Mouse (Mus musculus): ENCODE results near the gene Aldh1l1. TPM values are rescaled to one million over a fixed set of nuclear protein-coding genes. Genes with fewer than 3 reads are reported as not detected.
A peak's percentile ranks its signal among the peaks of the same experiment; 100 is the strongest.

Gene Aldh1l1
- total RNA-seq, 2 experiments from 2014 or later = 44.5 to 57.4 TPM

DNA sequence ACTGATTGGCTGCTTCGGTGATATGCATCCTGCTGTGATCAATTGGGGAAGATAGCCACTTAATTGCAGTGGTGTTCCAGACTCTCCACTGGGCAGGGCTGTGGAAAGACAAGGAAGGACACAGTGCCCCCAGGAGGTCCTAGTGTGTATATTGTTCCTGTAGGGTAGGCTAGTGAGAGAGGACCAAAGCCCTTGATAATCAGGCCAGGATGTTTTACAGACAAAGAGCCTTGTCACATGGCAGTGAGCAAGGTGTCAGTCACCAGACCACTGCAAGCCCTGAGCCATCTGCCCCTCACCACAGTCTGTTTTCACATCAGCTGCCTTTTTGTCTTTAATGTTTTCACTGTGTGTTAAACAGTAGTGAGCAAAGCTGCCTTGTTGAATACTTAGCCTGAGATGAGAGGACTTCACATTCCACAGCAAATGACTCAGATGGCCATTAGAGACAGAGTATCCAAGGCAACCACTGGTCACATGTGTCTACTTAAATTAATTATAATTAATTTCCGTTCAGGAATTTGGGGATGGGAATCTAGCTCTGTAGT lies 75.1 kb downstream of the Aldh1l1 start:
- no peak for DNase-seq (ENCODE audit: extremely low spot score in 1 of 2, low spot score in 2 of 2)
- intact Hi-C loops (cut with DNase I) = loop anchor here (10.0 kb wide), 1 partner anchor 887 kb away; no protein-coding TSS in a partner anchor

DNA sequence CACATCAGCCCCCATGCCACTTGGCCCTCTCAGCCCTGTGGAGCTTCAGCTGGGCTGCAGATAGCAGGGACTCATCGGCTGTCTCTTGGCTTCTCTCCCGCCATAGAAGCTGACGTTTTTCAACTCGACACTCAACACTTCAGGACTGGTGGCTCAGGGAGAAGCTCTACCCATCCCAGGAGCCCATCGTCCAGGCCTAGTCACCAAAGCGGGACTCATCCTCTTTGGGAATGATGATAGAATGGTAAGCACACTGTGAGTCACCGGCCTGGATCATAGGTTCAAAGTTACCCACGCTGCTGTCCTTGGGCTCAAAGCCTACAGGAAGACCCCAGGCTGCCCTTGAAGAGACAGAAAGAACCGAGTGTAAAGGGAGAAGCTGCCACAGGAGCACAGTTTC lies 78.0 kb downstream of the Aldh1l1 start:
- no peak for DNase-seq (ENCODE audit: extremely low spot score in 1 of 2, low spot score in 2 of 2)
- intact Hi-C loops (cut with DNase I) = loop anchor here (10.0 kb wide), 1 partner anchor 889 kb away; no protein-coding TSS in a partner anchor

DNA sequence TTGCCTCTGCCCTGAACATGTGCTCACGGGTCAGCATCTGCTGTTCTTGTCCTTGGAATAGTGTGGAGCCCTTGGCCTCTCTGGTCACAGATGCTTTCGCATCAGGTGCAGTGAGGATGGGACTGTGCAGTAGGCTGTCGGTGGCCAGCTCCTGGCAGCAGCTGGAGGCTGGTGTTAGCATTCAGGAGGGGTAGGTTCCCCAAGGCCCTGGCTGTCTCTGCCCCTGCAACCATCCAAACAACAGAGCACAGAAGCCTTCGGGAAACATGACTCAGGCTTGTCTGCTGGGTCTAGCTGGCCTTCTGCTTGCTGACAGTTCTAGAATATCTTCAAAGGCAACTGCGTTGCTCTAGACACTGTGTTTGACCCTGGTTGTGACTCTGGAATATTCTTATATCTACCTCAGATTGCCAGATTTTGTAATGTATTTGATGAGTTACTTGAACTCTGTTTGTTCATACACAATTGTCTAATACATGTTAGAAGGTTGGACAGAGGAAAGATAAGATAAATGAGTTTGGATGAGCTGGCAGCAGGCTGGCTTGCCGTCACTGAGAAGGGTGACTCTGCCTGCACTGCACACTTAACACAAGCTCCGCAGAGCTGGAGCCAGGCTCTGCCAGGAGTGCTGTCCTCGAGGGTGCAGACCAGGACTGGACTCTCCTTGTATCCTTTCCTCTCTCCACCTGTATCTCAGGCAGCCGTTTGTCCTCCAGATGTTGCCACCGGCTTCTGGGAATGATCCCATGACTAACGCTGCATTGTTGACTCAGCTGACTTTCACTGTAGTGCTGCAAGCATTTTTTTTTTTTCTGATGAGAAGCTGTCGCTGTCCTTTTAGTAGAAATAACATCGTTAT lies 79.4 kb downstream of the Aldh1l1 start:
- DNase-seq (ENCODE audit: extremely low spot score in 1 of 2, low spot score in 2 of 2) = no peak
- intact Hi-C loops (cut with DNase I) = loop anchor here (10.0 kb wide), 1 partner anchor 891 kb away; no protein-coding TSS in a partner anchor

DNA sequence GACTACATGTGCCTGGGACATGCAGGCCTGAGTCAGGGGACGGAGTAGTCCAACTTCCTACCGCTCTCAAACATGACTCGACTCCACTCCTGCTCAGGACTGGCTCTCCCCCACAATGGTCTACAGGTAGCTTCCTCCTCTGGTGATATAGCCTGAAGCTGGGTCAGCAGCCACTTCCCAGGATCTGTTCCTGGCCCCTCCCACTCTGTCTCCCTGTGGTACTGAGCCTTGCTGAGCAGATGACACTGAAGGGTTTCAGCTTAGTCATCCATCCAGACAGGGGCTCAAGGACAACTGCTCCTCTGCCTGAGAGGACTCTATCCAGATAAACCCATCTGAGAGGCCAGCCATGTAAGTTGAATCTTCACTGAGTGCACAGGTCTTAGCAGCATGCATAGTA lies 81.3 kb downstream of the Aldh1l1 start:
- intact Hi-C loops (cut with DNase I) = loop anchor here (10.0 kb wide), 1 partner anchor 893 kb away; no protein-coding TSS in a partner anchor
- no peak for DNase-seq (ENCODE audit: extremely low spot score in 1 of 2, low spot score in 2 of 2)

DNA sequence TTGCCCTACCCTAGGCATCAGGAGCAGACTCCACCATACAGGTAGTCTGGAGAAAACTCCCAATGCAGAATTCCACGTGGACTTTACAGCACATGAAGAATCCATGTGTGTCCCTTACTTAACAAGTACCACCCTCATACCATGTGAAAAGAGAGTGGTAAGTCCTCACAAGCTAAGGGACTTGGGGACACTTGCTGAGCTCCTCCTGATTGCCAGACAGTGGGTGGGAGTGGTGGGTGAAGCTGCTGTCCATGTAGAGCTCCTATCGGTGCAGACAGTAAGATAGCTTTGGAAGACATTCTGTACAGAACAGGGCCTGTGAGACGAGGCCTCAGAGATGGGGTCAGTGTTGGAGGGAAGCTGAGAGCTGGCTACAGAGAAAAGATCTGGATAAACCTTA lies 81.7 kb downstream of the Aldh1l1 start:
- intact Hi-C loops (cut with DNase I) = loop anchor here (10.0 kb wide), 1 partner anchor 893 kb away; no protein-coding TSS in a partner anchor
- DNase-seq (ENCODE audit: extremely low spot score in 1 of 2, low spot score in 2 of 2) = no peak

DNA sequence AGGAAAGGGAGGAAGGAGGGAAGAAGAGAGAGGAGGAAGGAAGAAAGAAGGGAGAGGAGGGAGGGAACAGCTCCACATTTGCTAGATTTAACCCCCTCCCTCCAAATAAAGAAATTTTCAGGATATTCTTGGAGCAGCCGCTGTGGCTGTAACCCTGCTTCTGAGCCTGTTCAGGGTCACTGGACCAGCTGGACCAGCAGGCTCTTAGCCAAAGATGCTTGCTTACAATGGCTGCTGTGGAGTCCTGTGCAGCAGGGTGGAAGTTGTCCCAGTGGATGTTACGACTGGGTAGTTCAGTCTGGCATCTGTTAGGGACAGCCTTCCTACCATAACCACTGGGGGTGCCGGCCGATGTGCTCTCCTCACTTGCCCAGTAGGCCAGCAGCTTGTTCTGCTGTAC lies 82.5 kb downstream of the Aldh1l1 start:
- intact Hi-C loops (cut with DNase I) = loop anchor here (10.0 kb wide), 1 partner anchor 894 kb away; no protein-coding TSS in a partner anchor
- no peak for DNase-seq (ENCODE audit: extremely low spot score in 1 of 2, low spot score in 2 of 2)

DNA sequence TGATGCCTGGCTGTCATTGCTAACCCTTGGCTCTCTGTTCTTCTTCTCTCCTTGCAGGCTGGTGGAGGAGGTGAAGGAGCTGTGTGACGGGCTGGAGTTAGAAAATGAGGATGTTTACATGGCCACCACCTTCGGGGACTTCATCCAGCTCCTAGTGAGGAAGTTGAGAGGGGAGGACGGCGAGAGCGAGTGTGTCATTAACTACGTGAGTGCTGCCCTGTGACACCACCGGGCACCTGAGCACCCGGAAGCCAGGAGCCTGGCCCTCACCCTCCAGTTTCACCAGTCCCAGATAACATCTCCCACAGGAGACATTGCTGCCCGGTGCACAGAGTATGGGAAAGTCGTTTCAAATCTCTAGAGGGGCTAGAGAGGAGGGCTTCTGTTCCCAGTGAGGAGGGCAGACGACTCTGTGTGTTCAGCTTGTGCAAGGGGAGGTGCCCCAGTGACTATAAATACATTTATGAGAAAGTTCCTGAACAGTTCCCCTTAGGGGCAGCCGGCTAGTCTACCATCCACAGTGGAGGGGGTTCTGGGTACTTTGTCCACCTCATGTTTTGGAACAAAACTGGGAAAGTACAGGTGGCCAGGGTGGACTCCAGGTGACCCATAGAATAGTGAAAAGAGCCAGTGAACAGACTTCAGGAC lies 83.6 kb downstream of the Aldh1l1 start:
- intact Hi-C loops (cut with DNase I) = loop anchor here (10.0 kb wide), 1 partner anchor 895 kb away; no protein-coding TSS in a partner anchor
- DNase-seq (ENCODE audit: extremely low spot score in 1 of 2, low spot score in 2 of 2) = no peak

DNA sequence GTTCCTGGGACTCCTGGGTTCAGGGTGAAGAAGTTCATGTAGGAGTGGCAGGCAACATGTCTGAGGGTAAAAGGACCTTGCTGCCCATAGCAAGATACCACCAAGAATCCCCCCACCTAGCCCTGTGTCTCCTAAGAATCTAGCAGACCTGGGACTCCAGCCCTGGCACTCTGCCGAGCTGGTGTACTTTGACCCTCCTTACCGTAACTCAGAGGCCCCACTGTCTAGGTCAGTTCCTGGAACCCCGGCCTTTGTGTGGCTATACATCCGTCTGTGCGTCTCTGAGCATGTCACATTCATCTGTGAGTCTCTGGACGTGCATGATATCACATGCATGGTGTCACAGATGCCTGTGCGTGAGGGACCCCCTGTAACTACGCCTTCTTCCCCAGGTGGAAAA lies 84.2 kb downstream of the Aldh1l1 start:
- intact Hi-C loops (cut with DNase I) = no loop called here
- no peak for DNase-seq (ENCODE audit: extremely low spot score in 1 of 2, low spot score in 2 of 2)

DNA sequence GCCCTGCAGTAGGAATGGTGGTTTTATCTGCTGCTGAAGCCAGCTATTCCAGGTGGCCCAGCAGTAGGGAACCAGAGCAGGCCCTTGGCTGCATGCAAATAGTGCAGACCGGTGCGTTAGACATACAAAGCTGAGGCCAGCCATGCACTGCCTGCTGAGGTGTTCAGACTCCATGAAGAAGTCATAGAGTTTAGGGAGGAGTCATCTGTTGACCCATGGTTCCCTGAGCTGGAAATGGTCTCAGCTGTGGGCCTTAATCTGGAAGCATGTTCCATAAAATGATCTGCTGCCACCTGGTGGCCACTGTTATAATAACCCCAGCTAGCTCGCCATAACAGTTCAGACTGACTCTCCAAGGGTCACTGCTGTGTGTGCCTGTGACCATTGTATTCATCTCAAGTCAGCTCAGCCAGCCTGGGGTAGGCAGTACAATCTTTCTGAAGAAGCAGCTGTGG lies 89.1 kb downstream of the Aldh1l1 start:
- DNase-seq (ENCODE audit: extremely low spot score in 1 of 2, low spot score in 2 of 2) = peak; percentile 62 to 79
- intact Hi-C loops (cut with DNase I) = no loop called here

DNA sequence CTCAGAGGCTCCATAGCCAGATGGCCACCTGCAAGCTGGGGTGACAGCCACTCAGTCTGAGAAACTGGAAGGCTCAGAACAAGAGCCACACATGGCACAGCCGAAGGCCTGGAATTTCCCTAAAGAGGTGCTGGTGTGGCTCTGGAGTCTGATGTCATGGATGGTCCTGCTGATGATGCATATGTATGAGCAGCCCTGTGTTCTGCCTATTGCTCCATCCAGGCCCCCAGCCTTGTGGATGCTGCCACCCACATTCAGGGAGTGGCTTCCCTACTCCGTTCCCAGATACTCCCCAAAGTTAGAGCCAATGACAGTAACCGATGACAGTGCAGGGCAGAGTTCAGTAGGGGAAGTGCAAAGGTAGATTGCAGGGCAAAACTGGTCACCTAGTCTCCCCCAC lies 91.9 kb downstream of the Aldh1l1 start:
- DNase-seq (ENCODE audit: extremely low spot score in 1 of 2, low spot score in 2 of 2) = no peak
- intact Hi-C loops (cut with DNase I) = no loop called here

DNA sequence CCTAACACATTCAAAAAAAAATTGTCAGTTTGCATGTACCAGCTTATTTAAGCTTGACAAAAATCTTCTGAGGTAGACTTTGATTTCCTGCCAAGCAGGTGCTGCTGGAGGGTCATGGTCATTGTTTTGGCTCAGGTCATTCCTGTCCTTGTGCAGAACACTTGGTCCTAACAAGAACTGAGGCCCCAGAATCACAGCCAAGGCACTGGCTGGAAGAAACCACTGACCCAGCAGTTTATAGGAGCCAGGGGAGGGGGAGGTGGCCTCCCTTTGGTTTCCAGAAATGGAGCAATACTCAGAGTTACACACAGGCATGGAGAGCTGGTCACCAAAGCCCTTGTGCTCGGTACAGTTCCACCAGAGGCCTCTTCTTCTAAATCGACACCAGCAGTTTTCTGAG lies 96.1 kb downstream of the Aldh1l1 start:
- intact Hi-C loops (cut with DNase I) = no loop called here
- DNase-seq (ENCODE audit: extremely low spot score in 1 of 2, low spot score in 2 of 2) = no peak

DNA sequence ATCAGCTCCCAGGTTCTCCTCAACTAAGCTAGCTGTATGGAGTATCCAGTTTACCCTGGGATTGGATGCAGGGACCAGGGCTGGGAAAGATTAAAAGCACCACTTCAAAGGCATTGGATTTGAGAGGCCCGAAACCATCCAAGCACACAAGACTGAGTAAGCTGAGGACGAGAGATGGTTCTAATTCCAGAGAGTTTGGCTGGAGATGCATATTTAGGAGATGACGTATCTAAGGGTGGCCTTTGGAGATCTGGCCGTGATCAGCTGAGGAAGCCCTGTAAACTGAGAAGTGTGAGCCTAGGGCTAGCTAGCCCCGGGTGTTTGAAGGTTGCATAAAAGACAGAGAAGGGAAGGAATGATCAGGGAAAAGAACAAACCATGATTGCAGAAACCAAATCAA lies 101.9 kb downstream of the Aldh1l1 start:
- intact Hi-C loops (cut with DNase I) = no loop called here
- no peak for DNase-seq (ENCODE audit: extremely low spot score in 1 of 2, low spot score in 2 of 2)

DNA sequence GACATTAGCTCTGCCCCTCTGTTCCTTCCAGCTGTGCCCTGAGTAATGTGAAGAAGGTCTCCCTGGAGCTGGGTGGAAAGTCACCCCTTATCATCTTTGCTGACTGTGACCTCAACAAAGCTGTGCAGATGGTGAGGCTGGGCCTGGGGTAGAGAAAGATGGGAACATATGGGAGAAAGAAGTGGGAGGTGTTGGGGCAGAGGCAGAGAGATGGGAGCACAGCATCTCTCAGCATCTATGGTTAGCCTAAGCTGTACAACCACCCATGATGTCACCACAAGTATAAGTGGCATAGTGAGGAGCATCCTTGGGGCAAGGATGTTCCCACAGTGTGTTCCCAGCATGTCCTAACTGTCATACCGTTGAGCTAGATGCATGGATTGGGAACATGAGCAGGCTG lies 104.5 kb downstream of the Aldh1l1 start:
- DNase-seq (ENCODE audit: extremely low spot score in 1 of 2, low spot score in 2 of 2) = no peak

DNA sequence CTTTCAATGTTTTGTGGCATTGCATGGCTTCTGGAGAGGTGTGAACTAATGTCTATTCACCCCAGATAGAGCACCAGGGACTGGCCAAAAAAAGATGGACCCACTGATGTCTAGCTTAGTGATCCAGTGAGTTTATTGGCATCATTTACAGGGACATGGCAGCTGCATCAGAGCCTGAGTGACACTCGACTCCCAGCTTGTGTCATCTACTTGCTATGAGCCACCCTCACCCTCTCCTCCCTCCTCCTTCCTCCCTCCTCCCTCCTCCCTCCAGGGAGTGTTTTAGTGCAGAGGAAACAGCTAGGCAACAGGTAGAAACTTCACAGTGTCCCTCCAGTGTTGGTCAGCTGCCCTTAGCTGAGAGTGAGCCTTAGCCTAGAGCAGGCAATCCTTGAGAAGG lies 108.7 kb downstream of the Aldh1l1 start:
- intact Hi-C loops (cut with DNase I) = no loop called here

More for the DNA sequence above, 104.5 kb downstream of the Aldh1l1 start:
- intact Hi-C loops (cut with DNase I) = no loop called here

DNA sequence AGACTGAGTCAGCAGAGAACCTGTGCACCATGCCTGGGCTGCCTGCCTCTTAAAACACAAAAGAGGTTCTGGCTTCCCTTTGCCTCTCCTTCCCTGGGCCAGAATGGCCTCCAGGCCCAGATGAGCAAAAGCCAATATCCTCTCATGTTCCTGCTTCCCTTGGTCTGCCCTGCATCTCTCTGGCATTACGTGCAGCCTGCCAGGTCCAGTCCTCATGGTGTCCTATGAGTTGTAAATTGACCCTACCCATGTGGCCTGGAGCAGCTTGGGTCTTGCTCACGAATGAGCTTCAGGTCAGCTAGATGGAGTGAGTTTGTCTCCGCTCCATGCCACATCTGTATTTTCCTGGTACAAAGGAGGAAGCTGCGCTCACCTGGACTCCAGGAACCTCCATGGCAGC lies 110.8 kb downstream of the Aldh1l1 start:
- no peak for DNase-seq (ENCODE audit: extremely low spot score in 1 of 2, low spot score in 2 of 2)

More for the DNA sequence above, 108.7 kb downstream of the Aldh1l1 start:
- DNase-seq (ENCODE audit: extremely low spot score in 1 of 2, low spot score in 2 of 2) = no peak

DNA sequence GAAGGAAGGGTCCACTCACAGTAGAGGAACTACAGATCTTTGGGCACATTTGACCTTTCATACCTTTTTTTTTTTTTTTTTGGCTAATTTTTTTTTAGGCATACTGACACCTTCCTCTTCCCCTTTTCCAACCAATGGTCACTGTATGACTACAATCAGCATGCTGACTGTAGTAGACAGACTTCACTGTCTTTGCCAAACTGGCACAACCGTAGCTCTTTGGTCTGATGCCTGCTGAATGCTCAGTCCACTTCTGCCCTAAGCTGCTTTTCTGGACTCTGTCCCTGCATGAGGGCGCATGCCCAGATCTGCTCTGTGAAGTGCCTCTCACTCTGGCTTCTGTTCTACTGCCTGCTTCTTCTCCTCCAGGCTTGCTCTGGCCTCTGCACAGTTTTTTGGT lies 111.4 kb downstream of the Aldh1l1 start:
- intact Hi-C loops (cut with DNase I) = no loop called here
- peak in 1 of 2 experiments; percentile 51 for DNase-seq (ENCODE audit: extremely low spot score in 1 of 2, low spot score in 2 of 2)

More for the DNA sequence above, 110.8 kb downstream of the Aldh1l1 start:
- intact Hi-C loops (cut with DNase I) = no loop called here

DNA sequence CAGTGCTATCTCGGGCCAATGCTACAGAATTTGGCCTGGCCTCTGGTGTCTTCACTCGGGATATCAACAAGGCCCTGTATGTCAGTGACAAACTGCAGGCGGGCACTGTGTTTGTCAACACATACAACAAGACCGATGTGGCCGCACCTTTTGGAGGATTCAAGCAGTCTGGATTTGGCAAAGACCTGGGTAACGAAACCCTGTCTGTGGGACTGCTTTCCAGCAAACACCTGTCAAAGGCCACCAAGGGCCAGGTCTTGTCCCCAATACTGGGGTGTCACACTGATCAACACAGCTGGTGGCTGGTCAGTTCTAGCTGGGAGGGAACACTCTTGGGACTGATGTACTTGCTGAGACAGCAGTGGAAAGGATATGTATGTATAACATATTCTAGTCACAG lies 112.0 kb downstream of the Aldh1l1 start:
- intact Hi-C loops (cut with DNase I) = no loop called here

DNA sequence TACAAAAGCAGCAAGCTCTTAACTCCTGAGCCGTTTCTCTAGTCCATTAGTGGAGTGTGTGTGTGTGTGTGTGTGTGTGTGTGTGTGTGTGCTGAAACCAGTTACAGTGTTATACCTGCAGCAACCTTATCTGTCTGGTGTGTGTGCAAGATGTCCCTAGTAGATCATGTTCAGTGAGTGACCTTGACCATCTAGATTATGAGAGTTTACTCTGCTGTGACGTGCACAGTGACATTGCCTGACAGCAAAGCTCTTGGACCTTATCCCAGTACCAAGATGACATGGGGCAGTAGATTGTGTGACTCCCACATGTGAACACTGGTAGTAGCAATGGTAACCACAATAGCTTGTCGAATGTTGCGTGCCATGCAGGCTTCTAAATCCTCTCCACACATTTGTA lies 114.1 kb downstream of the Aldh1l1 start:
- DNase-seq (ENCODE audit: extremely low spot score in 1 of 2, low spot score in 2 of 2) = no peak
- intact Hi-C loops (cut with DNase I) = no loop called here

More for the DNA sequence above, 112.0 kb downstream of the Aldh1l1 start:
- DNase-seq (ENCODE audit: extremely low spot score in 1 of 2, low spot score in 2 of 2) = no peak

DNA sequence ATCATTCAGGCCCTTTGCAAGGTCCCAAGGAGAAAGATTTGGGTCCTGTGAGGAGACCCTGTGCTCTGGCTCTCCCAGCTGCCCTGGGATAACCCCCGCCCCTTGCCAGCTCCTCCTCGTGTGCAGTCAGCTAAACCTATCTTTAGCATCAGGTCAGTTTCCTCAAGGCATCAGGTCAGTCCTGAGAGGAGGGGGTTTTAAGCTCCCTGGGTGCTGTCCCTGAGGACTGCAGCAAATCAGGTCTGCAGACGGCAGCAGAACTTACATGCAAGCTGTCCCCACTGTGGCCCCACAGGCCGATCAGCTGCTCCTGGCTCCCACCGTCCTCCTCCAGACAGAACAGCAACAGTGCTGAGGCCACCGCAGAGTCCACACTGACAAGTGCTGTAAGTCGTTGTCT lies 115.5 kb downstream of the Aldh1l1 start:
- intact Hi-C loops (cut with DNase I) = no loop called here
- DNase-seq (ENCODE audit: extremely low spot score in 1 of 2, low spot score in 2 of 2) = no peak

Measured in left cerebral cortex, postnatal 10 days (tissue).